In genomic region chr3:86143343-86143742, GRCm38 (mm10) we compare ENCODE assay signal across 8 mouse cellular contexts. TPM values are rescaled to one million over a fixed set of nuclear protein-coding genes. Genes with fewer than 3 reads are reported as not detected.
A peak's percentile ranks its signal among the peaks of the same experiment; 100 is the strongest.
DNase-seq lines count a peak whose midpoint lies in the region; ATAC-seq and TF ChIP-seq lines count a peak whose summit lies in the region.
"Had no signal": no experiment of that assay in that cellular context is flagged by ENCODE, and none has a peak within 500 bp of the region (broad histone marks: within the 10 kb centered on the region; RNA-seq: fewer than 3 reads in every experiment).

No protein-coding gene starts in this region.

- TF ChIP-seq CTCF in midbrain, postnatal 0 days (IDR thresholded peaks at IDR 0.05) = no peak

- H3K9me3 ChIP-seq in midbrain, embryonic 11.5 days (ENCODE audit: control insufficient read depth, low read length) = no peaks in the 10 kb centered on the region
- no peaks in the 10 kb centered on the region for H3K9me3 ChIP-seq in midbrain, postnatal 0 days (ENCODE audit: low read length)
- no peaks in the 10 kb centered on the region for H3K9me3 ChIP-seq in embryonic facial prominence, embryonic 11.5 days (replicated peaks; ENCODE audit: control insufficient read depth, low read length)
- H3K9me3 ChIP-seq in hindbrain, embryonic 13.5 days = no peaks in the 10 kb centered on the region

- no peak overlapping the region for H3K4me3 ChIP-seq in midbrain, embryonic 11.5 days (ENCODE audit: low read depth, low read length)
- H3K4me3 ChIP-seq in midbrain, postnatal 0 days (ENCODE audit: low read depth, low read length) = no peak overlapping the region
- H3K4me3 ChIP-seq in embryonic facial prominence, embryonic 11.5 days (ENCODE audit: low read depth, low read length) = no peak overlapping the region
- no peak overlapping the region for H3K4me3 ChIP-seq in hindbrain, embryonic 13.5 days

- no peaks in the 10 kb centered on the region for H3K27me3 ChIP-seq in midbrain, embryonic 11.5 days (ENCODE audit: control insufficient read depth, insufficient read depth, low read length)
- H3K27me3 ChIP-seq in midbrain, postnatal 0 days (ENCODE audit: insufficient read depth, low read length) = no peaks in the 10 kb centered on the region
- H3K27me3 ChIP-seq in embryonic facial prominence, embryonic 11.5 days (ENCODE audit: control insufficient read depth, insufficient read depth, low read length) = no peaks in the 10 kb centered on the region
- H3K27me3 ChIP-seq in hindbrain, embryonic 13.5 days = no peaks in the 10 kb centered on the region

- WGBS in midbrain, embryonic 11.5 days = 83% methylated on average over 6 of the region's 6 CpGs
- 82% methylated on average over 6 of the region's 6 CpGs for WGBS in midbrain, postnatal 0 days
- 77% methylated on average over 6 of the region's 6 CpGs for WGBS in embryonic facial prominence, embryonic 11.5 days
- 86% methylated on average over 6 of the region's 6 CpGs for WGBS in hindbrain, embryonic 13.5 days

- ATAC-seq in midbrain, embryonic 11.5 days (ENCODE audit: low FRiP score) = no peak
- ATAC-seq in midbrain, postnatal 0 days (ENCODE audit: low FRiP score) = no peak
- ATAC-seq in embryonic facial prominence, embryonic 11.5 days (replicated peaks; ENCODE audit: insufficient number of reproducible peaks, low FRiP score, low TSS enrichment, low read depth) = peak; percentile 14; the same call in 1 of the 2 replicates
- ATAC-seq in hindbrain, embryonic 13.5 days (ENCODE audit: low FRiP score) = peak; percentile 0; the same call in 1 of the 2 replicates
- ATAC-seq in megakaryocyte-erythroid progenitor cell, adult 5-6 weeks (replicated peaks; ENCODE audit: low FRiP score, low TSS enrichment, poor library complexity, severe bottlenecking) = no peak

- H3K36me3 ChIP-seq in midbrain, embryonic 11.5 days (ENCODE audit: control insufficient read depth, insufficient read depth, low read length) = peaks cover 10% of the 10 kb centered on the region; the same call in 1 of the 2 replicates
- peaks cover 5% of the 10 kb centered on the region; the same call in 1 of the 2 replicates for H3K36me3 ChIP-seq in midbrain, postnatal 0 days (ENCODE audit: insufficient read depth, low read length)
- H3K36me3 ChIP-seq in embryonic facial prominence, embryonic 11.5 days (replicated peaks; ENCODE audit: control insufficient read depth, insufficient read depth, low read depth, low read length) = no peaks in the 10 kb centered on the region
- peaks cover 26% of the 10 kb centered on the region for H3K36me3 ChIP-seq in hindbrain, embryonic 13.5 days

- H3K9ac ChIP-seq in midbrain, embryonic 11.5 days (ENCODE audit: low read length) = 0 out of 2 replicates have a peak overlapping the region, but pooled peaks have one; percentile 16
- H3K9ac ChIP-seq in midbrain, postnatal 0 days (replicated peaks; ENCODE audit: low read length, poor library complexity, severe bottlenecking) = no peak overlapping the region
- H3K9ac ChIP-seq in embryonic facial prominence, embryonic 11.5 days (replicated peaks; ENCODE audit: low read length) = no peak overlapping the region
- H3K9ac ChIP-seq in hindbrain, embryonic 13.5 days = no peak overlapping the region; the same call in 1 of the 2 replicates

- DNase-seq in midbrain, embryonic 11.5 days (ENCODE audit: low spot score, missing footprints) = no peak
- DNase-seq in midbrain, postnatal 0 days (ENCODE audit: low spot score) = no peak
- DNase-seq in embryonic facial prominence, embryonic 11.5 days (ENCODE audit: low spot score) = no peak
- DNase-seq in naive thymus-derived CD4-positive, alpha-beta T cell, adult 2 months (ENCODE audit: low read depth) = peak; percentile 13
- DNase-seq in lung, postnatal 25 days (ENCODE audit: low spot score) = no peak

- H3K27ac ChIP-seq in midbrain, embryonic 11.5 days (ENCODE audit: low read depth, low read length) = no peak overlapping the region
- no peak overlapping the region for H3K27ac ChIP-seq in midbrain, postnatal 0 days (ENCODE audit: low read depth, low read length)
- no peak overlapping the region for H3K27ac ChIP-seq in embryonic facial prominence, embryonic 11.5 days (replicated peaks; ENCODE audit: low read depth, low read length)
- no peak overlapping the region for H3K27ac ChIP-seq in hindbrain, embryonic 13.5 days
- H3K27ac ChIP-seq: kidney, postnatal 0 days had no signal

- H3K4me2 ChIP-seq in midbrain, embryonic 11.5 days = no peak overlapping the region
- H3K4me2 ChIP-seq in midbrain, postnatal 0 days (ENCODE audit: low read depth, low read length, poor library complexity, severe bottlenecking) = no peak overlapping the region
- no peak overlapping the region for H3K4me2 ChIP-seq in embryonic facial prominence, embryonic 11.5 days (ENCODE audit: low read depth, low read length)
- H3K4me2 ChIP-seq in hindbrain, embryonic 13.5 days = peak overlapping the region; percentile 46; the same call in 1 of the 2 replicates

- H3K4me1 ChIP-seq in midbrain, embryonic 11.5 days (ENCODE audit: control insufficient read depth, insufficient read depth, low read length) = peaks cover 14% of the 10 kb centered on the region
- peaks cover 3% of the 10 kb centered on the region for H3K4me1 ChIP-seq in midbrain, postnatal 0 days (ENCODE audit: insufficient read depth, low read length)
- H3K4me1 ChIP-seq in embryonic facial prominence, embryonic 11.5 days (ENCODE audit: control insufficient read depth, insufficient read depth, low read length) = no peaks in the 10 kb centered on the region
- H3K4me1 ChIP-seq in hindbrain, embryonic 13.5 days (replicated peaks) = peaks cover 19% of the 10 kb centered on the region

RNA-seq across cellular contexts. Expression of gene Rps3a1, which starts 0.8 kb away (rescaled TPM):
- 1,104 and 1,128 TPM in 2 replicates for polyA plus RNA-seq in midbrain, embryonic 11.5 days (2014; fragmentation: Nextera tagmentation; extraction: Ambion mirVana)
- total RNA-seq in midbrain, postnatal 0 days (2014; rRNA removed) = 418 and 476 TPM in 2 replicates
- 512 and 566 TPM in 2 replicates for polyA plus RNA-seq in midbrain, postnatal 0 days (2015; fragmentation: Nextera tagmentation; extraction: Ambion mirVana)
- polyA plus RNA-seq in embryonic facial prominence, embryonic 11.5 days (2014; fragmentation: Nextera tagmentation; extraction: Ambion mirVana) = 1,393 and 1,448 TPM in 2 replicates
- 711 and 729 TPM in 2 replicates for polyA plus RNA-seq in hindbrain, embryonic 13.5 days (2015; fragmentation: Nextera tagmentation; extraction: Ambion mirVana)
- 3,660 and 3,786 TPM in 2 replicates for total RNA-seq in megakaryocyte-erythroid progenitor cell, adult 5-6 weeks (2014; fragmentation: Nextera tagmentation)
- 6,025 and 7,409 TPM in 2 replicates for total RNA-seq in megakaryocyte-erythroid progenitor cell, adult 5-6 weeks (2017)

Comparison
In these comparisons a context has a peak if more than half of its experiments do, and no peak if none do; other contexts are left out.
1. ATAC-seq: peak in embryonic facial prominence, embryonic 11.5 days (single experiment) and hindbrain, embryonic 13.5 days (single experiment); none in midbrain, embryonic 11.5 days (single experiment), midbrain, postnatal 0 days (single experiment) and megakaryocyte-erythroid progenitor cell, adult 5-6 weeks (single experiment).